Mouse (Mus musculus): Measurements from ENCODE around the gene Mfsd4a. TPM values are rescaled to one million over a fixed set of nuclear protein-coding genes. Genes with fewer than 3 reads are reported as not detected.
A peak's percentile ranks its signal among the peaks of the same experiment; 100 is the strongest.

Gene Mfsd4a
- 16.7 TPM in 2 replicates for polyA plus RNA-seq (2015; fragmentation: Nextera tagmentation; extraction: Ambion mirVana)

GRCm38 (mm10) chr1:132067261-132068255 is at the start of gene Mfsd4a:
Gene Mfsd4a, minus strand, starts transcription at chr1:132068062.
- peak; percentile 87 for ATAC-seq (ENCODE audit: low FRiP score, low TSS enrichment)
- H3K36me3 ChIP-seq (ENCODE audit: control insufficient read depth, insufficient read depth, low read length): no peaks in the 10 kb centered on the region
- peak within 1 kb of the TSS; percentile 60 for H3K9ac ChIP-seq (ENCODE audit: low read length)
- no peaks in the 10 kb centered on the region for H3K27me3 ChIP-seq (ENCODE audit: control insufficient read depth, insufficient read depth, low read length)
- DNase-seq (ENCODE audit: low spot score): peak; percentile 71
- H3K4me3 ChIP-seq (ENCODE audit: low read depth, low read length): peak within 1 kb of the TSS; percentile 47
- 3% methylated on average over 67 of the region's 80 CpGs for WGBS
- H3K9me3 ChIP-seq (ENCODE audit: control insufficient read depth, low read length): no peaks in the 10 kb centered on the region
- peaks cover 3% of the 10 kb centered on the region; the same call in 1 of the 2 replicates for H3K4me1 ChIP-seq (replicated peaks; ENCODE audit: control insufficient read depth, insufficient read depth)
- no peak for TF ChIP-seq EP300 (optimal IDR thresholded peaks at IDR 0.05)
- TF ChIP-seq CTCF (IDR thresholded peaks at IDR 0.05; ENCODE audit: low read depth): peak; percentile 58
- H3K27ac ChIP-seq (replicated peaks): no peak within 1 kb of the TSS
- H3K4me2 ChIP-seq (replicated peaks; ENCODE audit: low read depth): peak within 1 kb of the TSS; percentile 71

GRCm38 (mm10) chr1:132116606-132117005 is 48.7 kb upstream of the Mfsd4a start:
- no peak overlapping the region for H3K9ac ChIP-seq (ENCODE audit: low read length)
- H3K4me3 ChIP-seq (ENCODE audit: low read depth, low read length): no peak overlapping the region
- no peaks in the 10 kb centered on the region for H3K36me3 ChIP-seq (ENCODE audit: control insufficient read depth, insufficient read depth, low read length)
- H3K4me2 ChIP-seq (replicated peaks; ENCODE audit: low read depth): no peak overlapping the region
- 43% methylated on average over 18 of the region's 18 CpGs for WGBS
- TF ChIP-seq EP300 (optimal IDR thresholded peaks at IDR 0.05) (no peak), CTCF (IDR thresholded peaks at IDR 0.05; ENCODE audit: low read depth) (peak; percentile 82)
- ATAC-seq (ENCODE audit: low FRiP score, low TSS enrichment) (no peak), DNase-seq (ENCODE audit: low spot score) (peak; percentile 71)
- no peaks in the 10 kb centered on the region for H3K27me3 ChIP-seq (ENCODE audit: control insufficient read depth, insufficient read depth, low read length)
- H3K9me3 ChIP-seq (ENCODE audit: control insufficient read depth, low read length): no peaks in the 10 kb centered on the region
- no peaks in the 10 kb centered on the region for H3K4me1 ChIP-seq (replicated peaks; ENCODE audit: control insufficient read depth, insufficient read depth)
- no peak overlapping the region for H3K27ac ChIP-seq (replicated peaks)

GRCm38 (mm10) chr1:132113098-132113497 is 45.2 kb upstream of the Mfsd4a start:
- DNase-seq (ENCODE audit: low spot score) (no peak), ATAC-seq (ENCODE audit: low FRiP score, low TSS enrichment) (no peak)
- 35% methylated on average over 3 of the region's 3 CpGs for WGBS
- Histone ChIP-seq H3K27ac (replicated peaks) (no peak overlapping the region), H3K4me3 (ENCODE audit: low read depth, low read length) (no peak overlapping the region), H3K9me3 (ENCODE audit: control insufficient read depth, low read length) (no peaks in the 10 kb centered on the region), H3K27me3 (ENCODE audit: control insufficient read depth, insufficient read depth, low read length) (no peaks in the 10 kb centered on the region), H3K4me1 (replicated peaks; ENCODE audit: control insufficient read depth, insufficient read depth) (no peaks in the 10 kb centered on the region), H3K9ac (ENCODE audit: low read length) (no peak overlapping the region), H3K4me2 (replicated peaks; ENCODE audit: low read depth) (no peak overlapping the region), H3K36me3 (ENCODE audit: control insufficient read depth, insufficient read depth, low read length) (no peaks in the 10 kb centered on the region)
- TF ChIP-seq EP300 (optimal IDR thresholded peaks at IDR 0.05): no peak
- TF ChIP-seq CTCF (IDR thresholded peaks at IDR 0.05; ENCODE audit: low read depth): no peak

GRCm38 (mm10) chr1:132112426-132112825 is 44.6 kb upstream of the Mfsd4a start:
- Histone ChIP-seq H3K27me3 (ENCODE audit: control insufficient read depth, insufficient read depth, low read length) (no peaks in the 10 kb centered on the region), H3K9me3 (ENCODE audit: control insufficient read depth, low read length) (no peaks in the 10 kb centered on the region), H3K36me3 (ENCODE audit: control insufficient read depth, insufficient read depth, low read length) (no peaks in the 10 kb centered on the region), H3K9ac (ENCODE audit: low read length) (no peak overlapping the region), H3K4me1 (replicated peaks; ENCODE audit: control insufficient read depth, insufficient read depth) (no peaks in the 10 kb centered on the region), H3K4me2 (replicated peaks; ENCODE audit: low read depth) (no peak overlapping the region), H3K27ac (replicated peaks) (no peak overlapping the region), H3K4me3 (ENCODE audit: low read depth, low read length) (no peak overlapping the region)
- ATAC-seq (ENCODE audit: low FRiP score, low TSS enrichment) (0 out of 2 replicates have a peak, but pooled peaks have one; percentile 6), DNase-seq (ENCODE audit: low spot score) (no peak)
- TF ChIP-seq EP300 (optimal IDR thresholded peaks at IDR 0.05): no peak
- TF ChIP-seq CTCF (IDR thresholded peaks at IDR 0.05; ENCODE audit: low read depth): no peak
- 61% methylated on average over 8 of the region's 8 CpGs for WGBS

- Histone ChIP-seq H3K9me3 (ENCODE audit: control insufficient read depth, low read length) (no peaks in the 10 kb centered on the region), H3K4me2 (replicated peaks; ENCODE audit: low read depth) (no peak overlapping the region), H3K4me3 (ENCODE audit: low read depth, low read length) (no peak overlapping the region), H3K36me3 (ENCODE audit: control insufficient read depth, insufficient read depth, low read length) (no peaks in the 10 kb centered on the region), H3K27me3 (ENCODE audit: control insufficient read depth, insufficient read depth, low read length) (no peaks in the 10 kb centered on the region), H3K27ac (replicated peaks) (no peak overlapping the region), H3K9ac (ENCODE audit: low read length) (no peak overlapping the region), H3K4me1 (replicated peaks; ENCODE audit: control insufficient read depth, insufficient read depth) (no peaks in the 10 kb centered on the region)
- DNase-seq (ENCODE audit: low spot score) (no peak), ATAC-seq (ENCODE audit: low FRiP score, low TSS enrichment) (no peak)
- WGBS: 58% methylated on average over 1 of the region's 1 CpGs
- TF ChIP-seq CTCF (IDR thresholded peaks at IDR 0.05; ENCODE audit: low read depth) (no peak), EP300 (optimal IDR thresholded peaks at IDR 0.05) (no peak)
Measured at GRCm38 (mm10) chr1:132111411-132111810, 43.5 kb upstream of the Mfsd4a start.

GRCm38 (mm10) chr1:132109368-132109767 is 41.5 kb upstream of the Mfsd4a start:
- DNase-seq (ENCODE audit: low spot score): no peak
- Histone ChIP-seq H3K9me3 (ENCODE audit: control insufficient read depth, low read length) (no peaks in the 10 kb centered on the region), H3K27me3 (ENCODE audit: control insufficient read depth, insufficient read depth, low read length) (no peaks in the 10 kb centered on the region), H3K4me2 (replicated peaks; ENCODE audit: low read depth) (no peak overlapping the region), H3K27ac (replicated peaks) (no peak overlapping the region), H3K4me3 (ENCODE audit: low read depth, low read length) (no peak overlapping the region), H3K9ac (ENCODE audit: low read length) (no peak overlapping the region), H3K36me3 (ENCODE audit: control insufficient read depth, insufficient read depth, low read length) (no peaks in the 10 kb centered on the region), H3K4me1 (replicated peaks; ENCODE audit: control insufficient read depth, insufficient read depth) (no peaks in the 10 kb centered on the region)
- TF ChIP-seq CTCF (IDR thresholded peaks at IDR 0.05; ENCODE audit: low read depth): peak; percentile 39
- TF ChIP-seq EP300 (optimal IDR thresholded peaks at IDR 0.05): no peak
- ATAC-seq (ENCODE audit: low FRiP score, low TSS enrichment): no peak
- WGBS: 60% methylated on average over 2 of the region's 2 CpGs
